Mouse (Mus musculus) testis, adult 2 months (tissue): ENCODE results near the gene Rpl36a.
"Not testable (repeated sequence)": the region's sequence is repeated elsewhere in the genome, so short reads cannot be mapped to it uniquely, and the experiment has no call there.

Experiments used
- CTCF ChIP-seq: fragments of 200-500 bp; IDR thresholded peaks from 2 replicates; pipeline ENCODE4 v1.5.1; 2012; ENCODE audit warnings: low read depth, mild to moderate bottlenecking, inconsistent platforms, low read length, moderate library complexity; ENCODE audit not compliant: control insufficient read depth, insufficient read depth, insufficient replicate concordance
- POLR2A ChIP-seq: fragments of 200-500 bp; IDR thresholded peaks from 2 replicates; pipeline ENCODE4 v1.6.1; 2012; ENCODE audit warnings: low read depth, mild to moderate bottlenecking, inconsistent platforms, low read length, moderate library complexity; ENCODE audit not compliant: control insufficient read depth

- not testable (repeated sequence) for TF ChIP-seq CTCF, POLR2A
Observed at GRCm38 (mm10) chrX:134539795-134540194, 45.7 kb upstream of the Rpl36a start.
